Mouse (Mus musculus) NIH3T3 (cell line): Measurements from ENCODE around the gene Itih5.

ENCODE experiments used
- DNase-seq: peaks from one replicate; pipeline ENCODE4 v3.0.0-alpha.2; 2012; ENCODE audit warnings: low read depth

Itih5 gene

DNA sequence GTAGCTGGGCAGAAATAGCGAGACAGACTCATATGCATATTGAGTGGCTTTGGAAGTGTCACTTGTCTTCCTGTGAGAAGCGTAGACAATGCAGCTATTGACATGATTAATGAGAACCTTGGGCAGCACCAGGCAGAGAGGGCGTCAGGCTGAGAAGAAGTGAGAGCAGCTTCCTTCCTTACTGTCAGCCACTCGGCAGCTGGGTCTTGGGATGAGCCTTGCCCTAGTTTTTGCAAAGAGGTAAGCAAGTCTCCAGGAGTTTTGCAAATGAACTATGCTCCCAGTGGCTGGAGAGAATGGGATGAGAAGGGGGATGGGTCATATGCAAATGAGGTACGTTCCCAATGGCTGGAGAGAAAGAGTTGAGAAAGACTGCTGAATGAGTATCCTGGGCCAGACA is 109.4 kb downstream of the Itih5 start:
- no peak for DNase-seq

DNA sequence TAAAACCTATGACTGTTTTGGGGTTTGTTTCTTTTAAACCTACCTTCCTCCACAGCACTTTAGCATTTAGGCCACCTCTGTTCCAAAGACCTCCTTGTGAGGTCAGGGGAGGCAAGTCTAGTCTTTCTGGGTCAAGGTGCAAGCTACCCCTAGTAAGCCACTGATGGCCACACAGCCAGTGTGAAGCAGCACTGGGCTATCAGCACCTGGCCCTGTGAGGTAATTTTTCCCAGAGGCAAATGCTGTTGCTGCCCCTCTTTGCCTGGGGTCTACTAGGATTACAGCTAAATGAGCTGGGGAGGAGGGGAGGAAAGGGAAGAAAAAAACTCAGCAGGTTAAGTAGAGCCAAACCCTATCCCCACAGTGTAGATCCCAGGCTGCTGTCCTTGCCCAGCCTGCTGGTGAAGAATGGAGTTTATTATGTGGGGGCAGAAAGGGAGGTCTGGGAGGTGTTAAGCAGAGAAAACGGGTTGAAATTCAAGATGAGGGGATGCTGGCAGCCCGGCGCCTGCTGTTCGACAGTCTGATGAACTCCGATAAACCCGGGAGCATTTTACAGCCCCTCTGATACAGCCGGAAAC is 110.6 kb downstream of the Itih5 start:
- no peak for DNase-seq

DNA sequence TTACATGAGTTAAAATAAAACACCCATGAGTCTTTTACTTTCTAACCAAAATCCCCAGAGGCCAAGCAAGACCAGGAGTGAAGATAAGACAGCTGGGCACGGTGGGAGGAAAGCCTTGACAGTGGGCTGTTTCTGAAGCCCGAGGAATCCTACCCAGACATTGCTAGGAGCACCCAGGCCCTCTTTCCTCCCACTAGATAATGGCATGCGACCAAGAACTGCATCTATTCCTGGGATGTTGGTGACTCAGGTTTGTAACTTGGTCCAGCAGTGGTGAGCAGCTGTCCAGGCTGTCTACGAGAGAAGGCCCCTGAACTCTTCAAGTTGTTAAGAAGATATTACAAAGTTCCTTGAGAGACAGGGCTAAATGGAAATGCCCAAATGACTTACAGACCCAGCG is 112.5 kb downstream of the Itih5 start:
- DNase-seq = peak; percentile 28

DNA sequence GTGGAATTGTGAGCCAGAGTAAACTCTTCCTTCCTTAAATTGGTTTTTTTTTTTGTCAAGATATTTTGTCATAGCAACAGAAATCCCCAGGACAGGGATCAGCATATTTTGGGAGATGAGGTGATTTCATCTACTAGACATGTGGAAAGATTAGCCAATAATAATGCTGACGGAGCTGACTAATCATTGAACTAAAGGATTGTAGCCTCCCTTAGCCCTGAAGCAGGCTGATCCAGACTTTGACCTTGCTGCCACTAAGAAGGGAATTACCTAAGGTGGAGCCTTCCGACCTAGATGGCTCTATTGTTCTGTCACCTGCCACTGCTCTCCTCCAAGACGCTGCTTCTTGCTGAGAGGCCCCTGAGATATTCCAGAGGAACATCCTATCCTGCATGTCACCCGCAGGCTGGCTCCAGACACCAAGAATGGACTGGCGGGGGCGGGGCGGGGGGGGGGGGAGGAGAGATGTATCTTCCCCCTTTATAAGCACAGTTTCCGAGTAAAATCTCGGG is 119.3 kb downstream of the Itih5 start:
- DNase-seq = no peak

DNA sequence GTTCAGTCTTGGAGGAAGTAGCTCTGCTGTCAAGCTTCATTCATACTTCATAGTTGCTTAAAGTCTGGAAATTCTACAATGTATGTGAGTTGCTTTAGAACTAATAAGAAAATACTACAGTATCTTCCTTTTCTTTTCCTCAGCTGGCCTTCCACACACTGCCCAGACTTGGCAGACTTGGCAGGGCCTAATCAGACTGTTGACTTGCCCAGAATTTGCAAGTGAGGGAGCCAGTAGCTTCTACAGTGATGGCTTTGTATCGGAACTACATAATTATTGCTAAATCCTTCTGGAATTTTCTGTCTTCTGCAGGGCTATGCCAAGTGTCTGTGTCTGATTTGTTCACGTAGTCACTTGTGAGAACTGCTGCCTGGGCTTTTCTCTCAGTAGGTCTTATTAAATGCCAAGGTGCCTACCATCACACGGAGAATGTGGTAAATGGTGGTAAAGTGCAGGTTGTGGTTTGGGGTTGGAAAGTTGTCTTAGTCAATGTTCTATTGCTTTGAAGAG is 120.2 kb downstream of the Itih5 start:
- no peak for DNase-seq

DNA sequence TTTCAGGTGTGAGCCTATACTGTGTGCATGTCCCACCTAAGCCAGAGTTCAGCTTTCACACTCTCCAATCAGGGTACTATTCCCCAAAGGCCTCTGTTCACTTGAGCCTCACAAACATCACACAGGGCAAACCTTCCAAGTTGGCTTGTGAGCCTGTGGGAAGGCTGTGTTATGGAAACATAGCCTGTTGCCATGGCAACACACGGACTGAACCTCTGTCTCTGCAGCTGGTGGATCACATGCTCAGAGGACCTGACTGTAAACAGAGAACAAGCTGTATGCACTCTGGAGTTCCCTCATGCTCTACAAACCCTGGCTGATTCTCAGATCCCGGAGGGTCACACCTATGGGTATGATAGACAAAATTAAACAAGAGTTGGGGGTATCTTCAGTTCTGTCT is 122.8 kb downstream of the Itih5 start:
- peak; percentile 71 for DNase-seq

DNA sequence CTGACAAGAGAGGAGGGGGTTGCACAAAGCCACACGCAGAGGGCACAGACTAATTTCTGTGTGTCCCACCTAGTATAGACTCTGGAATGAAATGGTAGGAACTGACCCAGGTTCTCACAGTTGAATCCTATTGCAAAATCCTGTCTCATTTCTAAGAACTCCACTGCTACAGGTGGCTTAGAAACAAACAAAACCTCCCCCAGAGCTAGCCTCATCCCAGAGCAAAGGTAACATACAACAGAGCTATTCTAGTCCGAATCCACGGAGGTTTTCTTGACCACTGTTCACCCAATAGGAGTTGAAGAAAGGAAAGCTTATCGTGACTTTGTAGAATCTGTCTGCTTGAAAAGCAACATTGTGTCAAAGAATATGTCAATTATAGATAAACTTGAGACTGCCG is 130.3 kb downstream of the Itih5 start:
- DNase-seq = no peak

DNA sequence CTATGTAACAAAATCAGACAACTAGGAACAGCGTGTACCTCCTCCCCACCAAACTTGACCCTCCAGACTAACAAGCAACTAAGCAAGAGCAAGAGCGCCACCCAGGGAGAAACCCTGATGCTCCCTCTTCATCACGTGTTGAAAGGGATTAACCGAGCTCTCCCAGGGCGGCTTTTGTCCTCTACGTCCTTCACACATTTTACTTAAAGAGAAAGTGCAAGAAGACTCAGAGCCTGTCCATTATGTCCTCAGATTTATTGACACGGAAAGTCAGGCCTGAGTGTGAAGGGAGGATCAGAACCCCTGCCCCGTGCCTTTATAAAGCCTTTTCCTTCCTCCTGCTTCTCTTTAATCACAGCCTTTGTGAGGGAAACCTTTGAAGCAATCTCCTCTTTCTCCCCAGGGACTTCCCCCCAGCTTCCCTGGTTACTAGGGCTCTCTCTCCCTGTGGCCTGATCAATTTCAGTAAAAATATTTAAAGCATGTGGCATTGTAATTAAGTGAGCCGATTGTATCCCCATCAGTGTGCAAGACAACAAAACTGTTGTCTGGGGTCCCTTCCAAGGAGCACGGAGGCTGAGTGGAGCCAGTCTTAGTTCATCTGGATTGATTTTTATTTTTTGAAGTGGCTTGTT is 131.4 kb downstream of the Itih5 start:
- DNase-seq = no peak

DNA sequence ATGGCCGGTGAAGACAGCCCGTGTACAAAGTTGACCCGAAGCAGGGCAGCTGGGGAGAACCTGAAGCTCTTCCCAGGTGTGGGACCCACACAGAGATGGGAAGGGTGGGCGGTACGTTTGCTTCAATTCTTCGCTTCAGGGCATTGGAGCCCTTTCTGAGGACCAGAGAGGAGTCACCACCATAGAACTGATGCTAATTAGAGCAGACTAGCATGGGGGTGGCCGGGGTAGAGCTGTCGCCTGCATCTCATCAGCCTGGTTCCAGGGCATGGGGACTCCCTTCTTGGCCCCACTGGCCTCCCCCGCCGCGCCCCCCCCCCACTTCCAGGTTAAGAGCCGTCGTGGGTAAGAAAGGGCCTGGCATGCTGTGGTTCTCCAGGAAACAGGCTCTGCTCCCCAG is 132.6 kb downstream of the Itih5 start:
- DNase-seq = no peak

DNA sequence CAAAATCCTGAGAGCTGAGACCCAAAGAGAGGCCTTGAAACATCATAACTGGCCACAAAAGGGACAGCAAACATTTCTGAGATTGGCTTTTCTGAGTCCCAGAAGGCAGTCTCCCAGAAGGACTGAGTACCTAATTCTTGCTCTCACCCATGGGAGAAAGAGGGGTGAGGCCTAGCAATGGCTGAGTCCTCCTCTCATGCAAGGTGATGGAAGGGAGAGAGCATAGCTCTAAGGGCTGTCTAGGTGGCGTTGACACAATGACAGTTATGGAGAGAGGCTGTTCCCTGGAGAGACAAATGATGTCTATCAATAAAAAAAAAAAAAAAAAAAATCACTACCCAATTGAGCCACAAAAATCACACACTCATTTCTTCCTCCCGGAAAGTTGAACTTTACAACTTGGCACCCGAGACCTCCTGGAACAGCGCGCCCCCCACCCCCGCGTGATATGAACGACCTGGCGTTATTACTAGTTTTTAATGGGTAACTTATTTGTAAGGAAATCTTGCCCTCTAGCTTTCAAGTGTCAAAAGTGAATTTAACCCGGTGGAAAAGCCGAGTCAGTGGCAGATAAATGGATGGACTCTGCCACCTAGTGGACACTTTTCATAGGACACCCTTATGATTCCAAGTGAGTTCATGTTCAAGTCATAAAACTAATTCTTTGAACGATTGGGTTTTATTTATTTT is 134.9 kb downstream of the Itih5 start:
- peak; percentile 92 for DNase-seq

DNA sequence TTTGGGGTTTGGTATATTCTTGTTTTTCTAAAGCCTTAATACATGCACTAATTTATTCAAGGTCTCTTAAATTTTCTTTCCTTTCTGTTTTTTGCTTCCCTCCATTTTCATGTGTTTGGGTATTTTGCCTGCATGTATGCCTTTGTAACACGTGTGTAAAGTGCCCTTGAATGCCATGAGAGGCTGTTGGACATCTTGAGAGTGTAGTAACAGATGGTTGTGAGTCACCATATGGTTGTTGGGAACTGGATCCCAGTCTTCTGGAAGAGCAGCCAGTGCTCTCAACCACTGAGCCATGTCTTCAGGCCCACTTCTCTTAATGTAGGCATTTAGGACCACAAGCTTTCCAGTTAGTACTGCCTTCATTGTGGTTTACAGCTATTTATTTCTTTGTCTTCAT is 135.5 kb downstream of the Itih5 start:
- DNase-seq = no peak

DNA sequence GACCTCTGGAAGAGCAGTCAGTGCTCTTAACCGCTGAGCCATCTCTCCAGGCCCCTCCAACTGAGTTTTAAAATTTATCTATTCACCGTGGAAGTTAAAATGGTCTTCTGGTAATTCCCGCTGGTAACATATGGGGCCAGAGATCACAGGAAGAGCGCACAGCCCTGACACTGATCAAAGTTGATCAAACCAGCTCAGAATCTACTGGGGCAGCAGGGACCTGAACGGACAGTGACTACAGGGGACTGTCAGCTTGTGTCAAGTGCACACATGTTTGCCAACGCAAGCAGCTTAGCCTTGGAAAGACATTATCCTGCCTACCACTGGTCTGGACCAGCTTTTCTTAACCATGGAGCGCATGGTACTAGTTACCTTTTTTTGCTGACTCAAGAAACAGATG is 136.7 kb downstream of the Itih5 start:
- no peak for DNase-seq

DNA sequence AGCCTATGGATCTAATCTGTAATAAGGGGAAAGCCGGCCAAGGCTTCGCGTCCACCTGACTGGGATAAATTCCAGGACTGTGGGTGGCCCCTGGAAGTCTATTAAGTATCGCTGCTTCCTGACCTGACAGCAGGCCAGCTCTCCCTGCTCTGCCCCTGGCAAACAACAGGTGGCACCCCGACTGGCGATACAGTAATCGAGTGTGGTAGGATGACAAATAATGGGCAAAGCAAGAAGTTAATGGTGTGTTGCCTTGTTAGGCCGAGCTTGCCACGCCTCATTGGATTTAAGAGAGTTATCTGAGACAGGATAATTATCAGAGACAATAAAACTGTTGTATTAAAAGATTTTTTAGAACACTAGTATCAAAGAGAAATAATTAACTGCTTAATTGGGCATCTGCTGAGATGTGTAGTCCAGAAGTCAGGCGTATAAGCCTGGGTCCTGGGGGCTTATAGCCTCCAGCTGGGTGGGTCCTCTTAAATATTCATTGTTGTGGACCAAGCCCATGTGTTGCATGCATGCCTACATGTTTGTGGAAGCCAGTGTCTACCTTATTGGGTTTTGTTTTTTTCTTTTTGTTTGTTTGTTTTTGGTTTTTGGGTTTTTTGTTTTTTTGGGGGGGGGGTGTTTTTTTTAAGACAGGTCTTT is 140.3 kb downstream of the Itih5 start:
- no peak for DNase-seq

DNA sequence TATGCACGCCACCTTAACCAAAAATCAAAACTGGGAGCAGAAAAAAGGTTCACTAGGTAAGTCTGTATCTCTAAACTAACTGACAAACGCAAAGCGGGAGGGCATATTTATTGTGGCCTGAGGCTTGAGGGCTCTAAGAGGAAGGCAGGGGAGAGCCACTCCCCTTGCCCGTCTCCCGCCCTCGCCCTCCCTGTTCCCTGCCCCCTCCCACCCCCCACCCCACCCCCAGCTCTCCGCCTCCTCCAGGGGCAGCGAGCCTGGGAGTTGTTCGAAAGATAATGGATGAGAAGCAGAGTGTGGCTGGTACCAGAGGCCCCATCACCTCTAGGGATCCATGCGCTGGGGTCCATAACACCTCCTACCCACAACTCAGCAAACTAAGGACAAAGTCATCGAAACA is 142.5 kb downstream of the Itih5 start:
- no peak for DNase-seq

DNA sequence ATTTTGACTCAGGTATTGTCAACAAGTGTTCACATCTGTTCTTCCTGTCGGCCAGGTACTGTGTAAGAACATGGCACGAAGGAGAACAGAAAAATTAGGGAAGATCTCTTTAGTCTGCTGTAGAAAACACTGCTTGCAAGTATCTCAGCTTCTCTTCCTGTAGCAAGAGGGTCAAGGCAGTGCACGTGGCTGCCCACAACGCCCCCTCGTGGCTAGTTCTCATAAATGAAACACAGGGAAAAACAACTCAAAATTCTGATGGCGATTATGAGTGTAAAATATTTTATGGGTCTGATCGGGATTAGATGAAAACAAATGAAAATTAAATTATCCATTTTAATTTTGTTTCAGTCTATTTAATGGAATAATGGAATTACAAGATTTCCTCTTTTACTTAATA is 146.9 kb downstream of the Itih5 start:
- DNase-seq = peak; percentile 10

DNA sequence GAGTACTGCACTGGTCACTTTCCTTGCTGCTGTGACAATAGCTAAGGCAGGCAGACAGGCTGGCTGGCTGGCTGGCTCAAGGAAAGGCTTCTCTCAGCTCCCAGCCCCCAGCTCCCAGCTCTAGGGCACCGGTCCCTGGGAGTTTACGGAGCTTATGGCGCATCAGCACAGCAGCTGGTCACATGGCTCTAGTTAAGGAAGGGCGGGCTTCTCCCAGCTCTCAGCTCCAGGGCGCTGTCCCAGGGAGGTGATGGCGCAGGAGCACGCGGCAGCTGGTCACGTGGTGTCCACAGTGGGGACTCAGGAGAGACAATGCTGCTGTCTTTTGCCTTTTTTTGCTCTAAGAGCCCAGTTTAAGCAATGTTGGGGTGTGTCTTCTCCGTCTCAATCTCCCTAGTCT is 147.4 kb downstream of the Itih5 start:
- DNase-seq = no peak

DNA sequence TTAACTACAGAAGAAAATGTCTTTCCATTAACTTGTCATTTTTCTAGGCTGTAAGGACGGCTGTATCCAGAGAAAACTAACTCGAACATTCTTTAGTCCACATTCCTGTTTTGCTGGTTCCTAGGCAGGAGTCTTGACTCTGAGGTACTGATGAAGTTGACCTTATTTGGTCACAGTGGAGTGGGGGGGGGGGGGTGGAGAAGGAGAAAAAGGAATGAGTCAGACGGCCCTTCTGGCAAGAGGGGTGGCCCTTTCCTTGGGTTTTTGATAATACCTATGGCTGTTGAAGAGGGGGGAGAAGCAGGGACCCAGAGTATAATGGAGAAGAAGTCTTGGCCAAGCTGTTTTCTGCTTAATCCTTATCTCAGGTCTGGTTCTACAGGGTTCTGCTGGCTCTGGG is 148.0 kb downstream of the Itih5 start:
- peak; percentile 64 for DNase-seq

DNA sequence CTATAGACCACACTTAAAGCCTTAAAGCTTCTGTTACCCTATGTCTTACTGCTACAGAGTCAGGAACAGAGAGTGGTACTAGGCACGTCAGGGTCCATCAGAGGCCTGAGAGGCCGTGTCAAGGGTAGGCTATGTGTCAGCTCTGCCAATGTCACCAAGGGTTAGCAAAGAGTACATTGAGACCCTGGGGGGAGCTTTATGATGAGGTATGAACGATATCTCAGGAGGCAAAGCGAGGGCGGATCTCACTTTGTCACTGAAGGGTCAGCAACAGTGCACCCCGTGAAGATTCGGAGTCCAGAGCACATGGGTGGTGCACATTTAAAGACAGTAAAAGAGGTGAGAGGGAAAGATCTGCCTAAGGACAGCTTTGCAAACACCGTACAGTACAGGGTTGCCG is 148.6 kb downstream of the Itih5 start:
- DNase-seq = no peak

DNA sequence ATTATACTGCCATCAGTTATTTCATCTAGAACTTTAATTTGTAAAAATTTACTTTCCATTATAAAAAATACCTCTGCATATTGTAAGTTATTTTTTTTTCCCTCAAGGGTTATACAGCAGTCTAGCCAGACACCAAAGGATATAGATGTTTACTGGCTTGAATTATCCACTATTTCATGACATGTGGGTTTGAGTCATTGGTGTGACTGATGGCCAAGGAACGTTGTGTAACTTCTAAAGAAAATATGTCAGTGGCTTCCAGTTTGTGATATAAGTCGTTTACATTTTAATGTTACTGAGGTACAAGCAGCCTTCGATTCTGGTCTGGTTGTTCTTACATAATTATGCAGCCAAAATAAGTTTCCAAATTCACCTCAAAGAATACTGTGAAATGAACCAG is 151.5 kb downstream of the Itih5 start:
- peak; percentile 52 for DNase-seq
